Mouse (Mus musculus): ENCODE results near the gene Chmp2b.

Chmp2b gene

GRCm38 (mm10) chr16:65526004-65526403 is 36.5 kb downstream of the Chmp2b start:
- DNase-seq (ENCODE audit: low spot score): no peak

GRCm38 (mm10) chr16:65520211-65520610 is 42.3 kb downstream of the Chmp2b start, which contains the start of gene Pou1f1:
Gene Pou1f1, plus strand, starts transcription at chr16:65520511.
- DNase-seq (ENCODE audit: low spot score): no peak

- no peak for DNase-seq (ENCODE audit: low spot score)
Observed at GRCm38 (mm10) chr16:65514223-65514622, 48.3 kb downstream of the Chmp2b start.

GRCm38 (mm10) chr16:65497049-65497448 is 65.5 kb downstream of the Chmp2b start:
- no peak for DNase-seq (ENCODE audit: low spot score)

GRCm38 (mm10) chr16:65496030-65496429 is 66.5 kb downstream of the Chmp2b start:
- no peak for DNase-seq (ENCODE audit: low spot score)

Data from c-Kit-positive CD71-positive TER-119-positive erythroid progenitor cells, embryonic 14.5 days (primary cell).